Mouse (Mus musculus) stomach, embryonic 14.5 days (tissue): ENCODE results near the gene Asgr1. TPM values are rescaled to one million over a fixed set of nuclear protein-coding genes. Genes with fewer than 3 reads are reported as not detected.

ENCODE experiments used
- ATAC-seq: fragments of 200-750 bp; cut with Nextera tagmentation; 2 replicates; pipeline ENCODE4 v1.8.0; 2017; ENCODE audit warnings: low read depth, moderate TSS enrichment; ENCODE audit not compliant: insufficient number of reproducible peaks, insufficient read depth, low FRiP score
- H3K27ac ChIP-seq: fragments of 300-500 bp; sonication (generic); 2 replicates; pipeline ENCODE4 v1.5.1; 2014; ENCODE audit warnings: mild to moderate bottlenecking, low read length, moderate library complexity, mixed read lengths
- H3K27me3 ChIP-seq: fragments of 300-500 bp; sonication (generic); 2 replicates; pipeline ENCODE4 v1.6.1; 2014; ENCODE audit warnings: low read length, control low read depth, mixed read lengths; ENCODE audit not compliant: control insufficient read depth, insufficient read depth
- H3K36me3 ChIP-seq: fragments of 300-500 bp; sonication (generic); 2 replicates; pipeline ENCODE4 v1.6.1; 2014; ENCODE audit warnings: mild to moderate bottlenecking, control low read depth, low read length, moderate library complexity, mixed read lengths; ENCODE audit not compliant: control insufficient read depth, insufficient read depth
- H3K4me1 ChIP-seq: fragments of 300-500 bp; sonication (generic); 2 replicates; pipeline ENCODE4 v1.6.1; 2014; ENCODE audit warnings: low read length, control low read depth, mixed read lengths; ENCODE audit not compliant: control insufficient read depth, insufficient read depth
- H3K4me2 ChIP-seq: fragments of 300-500 bp; sonication (generic); replicated peaks from 2 replicates; pipeline ENCODE4 v1.6.1; 2014; ENCODE audit warnings: low read depth, low read length, control low read depth
- H3K4me3 ChIP-seq: fragments of 300-500 bp; sonication (generic); 2 replicates; pipeline ENCODE4 v1.5.1; 2014; ENCODE audit warnings: low read depth, low read length, control low read depth
- H3K9ac ChIP-seq: fragments of 300-500 bp; sonication (generic); replicated peaks from 2 replicates; pipeline ENCODE4 v1.6.1; 2014; ENCODE audit warnings: low read depth, mild to moderate bottlenecking, control low read depth, low read length, moderate library complexity, mixed read lengths
- H3K9me3 ChIP-seq: fragments of 300-500 bp; sonication (generic); 2 replicates; pipeline ENCODE4 v1.6.1; 2016; ENCODE audit warnings: low read depth, low read length, control low read depth; ENCODE audit not compliant: control insufficient read depth
- WGBS: fragments of 180-500 bp; shearing (Covaris S2); extraction: QIAGEN DNeasy Blood & Tissue Kit; methylation state at CpG from one replicate; pipeline ENCODE4 v1.1.7; 2014; 5-methylcytosine and 5-hydroxymethylcytosine counted together
- polyA plus RNA-seq: library from polyadenylated mRNA; unstranded; fragments of >200 nt; fragmentation: Nextera tagmentation; extraction: Ambion mirVana; gene quantifications from 2 replicates; pipeline ENCODE4 v1.2.1, GENCODE M21; 2014

The Asgr1 gene
- polyA plus RNA-seq, result not detected in 2 replicates

DNA sequence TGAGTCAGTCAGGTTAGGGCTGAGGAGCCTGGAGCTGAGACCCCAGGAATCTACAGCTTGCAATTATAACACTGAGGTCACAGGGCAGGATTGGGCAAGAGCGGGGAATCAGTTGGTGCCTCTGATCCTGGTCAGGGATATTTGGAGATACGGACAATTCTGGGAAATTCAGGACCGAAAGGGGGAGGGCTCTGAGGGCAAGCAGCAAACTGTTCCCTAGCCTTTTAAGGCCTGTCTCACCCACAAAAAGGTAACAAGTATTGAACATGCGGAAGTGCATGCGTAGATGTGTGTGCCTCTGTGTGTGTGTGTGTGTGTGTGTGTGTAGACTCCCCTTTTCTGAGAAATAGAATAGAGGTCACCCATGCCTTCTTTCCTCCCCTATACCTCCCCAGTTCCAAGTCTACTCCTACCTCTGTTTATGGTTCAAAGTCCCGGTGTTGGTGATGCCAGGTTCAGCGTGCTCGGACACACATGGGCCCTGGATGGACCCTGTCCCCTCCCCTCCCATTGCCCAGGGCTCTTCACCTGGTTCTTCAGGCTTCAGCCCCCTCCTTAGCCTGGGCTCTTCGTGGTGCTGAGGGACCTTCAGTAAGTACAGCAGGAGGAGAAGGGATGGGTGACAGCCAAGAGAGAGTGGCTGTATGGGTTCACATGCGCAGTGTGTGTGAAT lies at the start of gene Asgr1:
Gene Asgr1, plus strand, starts transcription at position 188 of the 673 bp plus-strand sequence.
- WGBS, result 87% methylated on average over 10 of the region's 10 CpGs
- Histone ChIP-seq H3K36me3 (no peaks in the 10 kb centered on the region), H3K4me2 (no peak within 1 kb of the TSS), H3K9ac (no peak within 1 kb of the TSS), H3K4me1 (peaks cover 11% of the 10 kb centered on the region; the same call in 1 of the 2 replicates), H3K4me3 (no peak within 1 kb of the TSS), H3K9me3 (no peaks in the 10 kb centered on the region), H3K27ac (no peak within 1 kb of the TSS), H3K27me3 (0 out of 2 replicates have a peak, but pooled peaks cover 2% of the 10 kb centered on the region)
- no peak for ATAC-seq

DNA sequence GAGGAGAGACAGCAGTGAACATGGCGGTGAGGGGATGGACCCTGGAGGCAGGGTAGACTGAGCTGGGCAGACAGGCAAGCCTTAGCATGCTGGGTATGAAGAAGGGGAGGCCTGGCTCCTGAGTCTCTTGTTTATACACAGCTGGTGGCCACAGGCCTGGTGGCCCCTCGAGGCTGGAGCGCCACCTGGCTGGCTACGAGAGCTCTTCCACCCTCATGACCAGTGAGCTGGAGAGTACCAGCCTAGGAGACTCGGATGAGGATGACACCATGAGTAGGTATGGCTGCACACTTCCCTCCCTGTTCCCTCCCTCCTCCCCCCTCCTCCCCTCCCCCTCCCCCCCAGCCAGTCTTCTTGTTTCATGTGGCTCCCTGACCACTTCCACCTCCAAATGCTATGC lies 48.4 kb upstream of the Asgr1 start:
- Histone ChIP-seq H3K4me2 (no peak overlapping the region), H3K27me3 (no peaks in the 10 kb centered on the region), H3K36me3 (peaks cover 56% of the 10 kb centered on the region), H3K4me3 (no peak overlapping the region), H3K4me1 (peaks cover 16% of the 10 kb centered on the region), H3K9me3 (no peaks in the 10 kb centered on the region), H3K27ac (no peak overlapping the region), H3K9ac (no peak overlapping the region)
- ATAC-seq, result no peak
- 63% methylated on average over 5 of the region's 5 CpGs for whole genome bisulfite sequencing

- Histone ChIP-seq H3K4me1 (peaks cover 5% of the 10 kb centered on the region), H3K9ac (no peak overlapping the region), H3K36me3 (peaks cover 76% of the 10 kb centered on the region), H3K4me3 (no peak overlapping the region), H3K27me3 (no peaks in the 10 kb centered on the region), H3K9me3 (no peaks in the 10 kb centered on the region), H3K4me2 (no peak overlapping the region), H3K27ac (no peak overlapping the region)
- no peak for ATAC-seq
- WGBS, result 91% methylated on average over 6 of the region's 6 CpGs
Observed at GRCm38 (mm10) chr11:70010033-70010432, 43.9 kb upstream of the Asgr1 start.

DNA sequence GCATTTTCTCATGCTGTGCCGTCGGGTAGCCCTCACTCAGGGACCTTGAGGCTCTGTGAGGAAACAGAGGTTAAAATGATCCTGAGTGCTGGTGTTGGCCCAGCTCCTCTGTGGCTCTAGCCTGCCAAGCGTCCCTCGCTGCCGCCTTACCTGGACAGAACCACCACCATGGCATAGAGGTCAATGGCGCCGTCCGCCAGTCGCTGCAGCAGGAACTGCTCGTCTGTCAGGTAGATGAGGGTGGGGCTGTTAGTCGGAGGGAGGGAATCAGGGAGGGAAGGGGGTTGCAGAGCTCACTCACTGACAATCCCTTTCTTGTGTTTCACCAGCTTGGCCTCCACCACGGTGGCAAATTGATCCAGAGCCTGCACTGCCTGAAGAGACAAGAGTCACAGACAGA lies 43.3 kb upstream of the Asgr1 start:
- H3K4me2 ChIP-seq, result no peak overlapping the region
- peaks cover 6% of the 10 kb centered on the region for H3K4me1 ChIP-seq
- no peaks in the 10 kb centered on the region for H3K27me3 ChIP-seq
- H3K4me3 ChIP-seq, result no peak overlapping the region
- no peaks in the 10 kb centered on the region for H3K9me3 ChIP-seq
- peaks cover 71% of the 10 kb centered on the region for H3K36me3 ChIP-seq
- WGBS, result 78% methylated on average over 12 of the region's 12 CpGs
- no peak for ATAC-seq
- no peak overlapping the region for H3K27ac ChIP-seq
- no peak overlapping the region for H3K9ac ChIP-seq

DNA sequence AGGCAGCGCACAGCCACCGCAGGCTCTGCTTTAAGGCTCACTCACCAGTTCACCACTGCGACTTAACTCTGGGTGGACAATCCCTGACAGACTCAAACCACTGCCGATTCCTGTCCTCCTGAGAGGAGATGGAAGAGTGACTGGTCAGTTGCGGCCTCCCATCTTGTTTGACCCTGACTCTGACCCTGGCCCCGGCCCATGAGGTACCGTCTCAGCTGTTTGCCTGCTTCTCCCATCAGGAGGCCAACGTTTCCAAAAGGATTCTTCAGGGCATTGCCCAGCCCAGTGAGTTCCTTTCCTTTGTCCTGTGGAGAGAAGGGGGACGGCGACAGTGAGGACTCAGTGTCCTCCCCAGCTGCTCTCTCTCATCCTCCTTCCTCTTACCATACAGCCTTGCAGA lies 42.9 kb upstream of the Asgr1 start:
- Histone ChIP-seq H3K9me3 (no peaks in the 10 kb centered on the region), H3K9ac (no peak overlapping the region), H3K36me3 (peaks cover 68% of the 10 kb centered on the region), H3K27me3 (no peaks in the 10 kb centered on the region), H3K4me3 (no peak overlapping the region), H3K27ac (no peak overlapping the region), H3K4me1 (peaks cover 8% of the 10 kb centered on the region), H3K4me2 (no peak overlapping the region)
- no peak for ATAC-seq
- WGBS, result 85% methylated on average over 10 of the region's 10 CpGs

GRCm38 (mm10) chr11:70012931-70013330 lies 41.0 kb upstream of the Asgr1 start:
- ATAC-seq, result no peak
- no peaks in the 10 kb centered on the region for H3K27me3 ChIP-seq
- no peak overlapping the region for H3K9ac ChIP-seq
- no peak overlapping the region for H3K4me3 ChIP-seq
- peaks cover 49% of the 10 kb centered on the region for H3K36me3 ChIP-seq
- 86% methylated on average over 9 of the region's 9 CpGs for WGBS
- peaks cover 16% of the 10 kb centered on the region for H3K4me1 ChIP-seq
- no peaks in the 10 kb centered on the region for H3K9me3 ChIP-seq
- H3K4me2 ChIP-seq, result no peak overlapping the region
- no peak overlapping the region for H3K27ac ChIP-seq

DNA sequence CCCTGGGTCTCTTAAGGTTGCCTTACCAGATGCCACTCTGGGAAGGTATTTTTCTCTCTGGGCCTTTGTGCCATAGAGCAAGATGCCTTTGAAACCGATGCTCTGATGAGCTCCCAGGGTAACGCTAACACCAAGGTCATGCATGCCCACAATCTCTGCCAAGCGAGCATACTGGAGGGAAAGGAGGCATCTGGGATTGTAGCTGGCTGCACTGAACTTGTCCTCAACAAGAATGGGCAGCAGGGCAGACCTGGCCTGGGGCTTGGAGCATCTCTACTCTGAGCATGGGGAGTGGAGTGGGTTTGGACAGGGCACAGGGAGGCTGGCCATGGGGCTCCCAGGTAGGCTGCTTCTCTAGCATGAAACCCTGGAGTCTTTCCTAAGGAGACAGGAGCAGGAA lies 40.5 kb upstream of the Asgr1 start:
- H3K27ac ChIP-seq, result no peak overlapping the region
- peaks cover 18% of the 10 kb centered on the region for H3K4me1 ChIP-seq
- WGBS, result 83% methylated on average over 3 of the region's 3 CpGs
- H3K4me2 ChIP-seq, result no peak overlapping the region
- no peak overlapping the region for H3K4me3 ChIP-seq
- no peak overlapping the region for H3K9ac ChIP-seq
- H3K27me3 ChIP-seq, result no peaks in the 10 kb centered on the region
- ATAC-seq, result no peak
- peaks cover 44% of the 10 kb centered on the region for H3K36me3 ChIP-seq
- no peaks in the 10 kb centered on the region for H3K9me3 ChIP-seq

DNA sequence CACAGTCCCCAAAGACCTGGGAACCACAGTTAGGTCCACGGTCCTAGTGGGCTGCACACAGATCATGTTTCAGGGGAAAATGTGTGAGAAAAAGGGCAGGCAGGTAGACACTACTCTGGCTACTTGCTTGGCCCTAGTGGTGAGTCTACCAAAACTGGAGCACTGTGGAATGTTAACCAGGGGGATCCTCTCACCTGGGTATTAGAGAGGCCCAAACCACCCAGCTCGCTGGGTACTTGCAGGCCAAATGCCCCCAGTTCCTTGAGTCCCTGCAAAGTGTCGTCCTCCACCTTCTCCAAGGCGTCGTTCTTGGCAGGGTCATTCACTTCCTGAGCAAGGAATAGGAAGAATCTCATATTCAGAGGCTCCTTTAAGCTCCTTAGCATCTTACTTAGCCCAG lies 39.8 kb upstream of the Asgr1 start:
- ATAC-seq, result no peak
- no peak overlapping the region for H3K27ac ChIP-seq
- H3K27me3 ChIP-seq, result no peaks in the 10 kb centered on the region
- 60% methylated on average over 5 of the region's 5 CpGs for WGBS
- H3K9ac ChIP-seq, result no peak overlapping the region
- H3K4me3 ChIP-seq, result no peak overlapping the region
- peaks cover 19% of the 10 kb centered on the region for H3K4me1 ChIP-seq
- peaks cover 38% of the 10 kb centered on the region for H3K36me3 ChIP-seq
- no peaks in the 10 kb centered on the region for H3K9me3 ChIP-seq
- 0 out of 2 replicates have a peak overlapping the region, but pooled peaks have one; percentile 54 for H3K4me2 ChIP-seq
